Mouse (Mus musculus) bone marrow macrophage, adult 2 months (primary cell): ENCODE measurements at regions not wholly inside any gene's neighbourhood (a gene's known extent, or its start where the extent isn't known, plus 50 kb on each side); places are given as distances from the start of the nearest gene placed in this dataset.

Experiments used
- CTCF ChIP-seq: IDR thresholded peaks from 2 replicates; pipeline ENCODE4 v1.5.1; 2012; ENCODE audit warnings: low read depth, mild to moderate bottlenecking, low read length, moderate library complexity
- POLR2A ChIP-seq: IDR thresholded peaks from 2 replicates; pipeline ENCODE4 v1.6.1; 2012; ENCODE audit warnings: mild to moderate bottlenecking, low read depth, low read length, borderline replicate concordance

DNA sequence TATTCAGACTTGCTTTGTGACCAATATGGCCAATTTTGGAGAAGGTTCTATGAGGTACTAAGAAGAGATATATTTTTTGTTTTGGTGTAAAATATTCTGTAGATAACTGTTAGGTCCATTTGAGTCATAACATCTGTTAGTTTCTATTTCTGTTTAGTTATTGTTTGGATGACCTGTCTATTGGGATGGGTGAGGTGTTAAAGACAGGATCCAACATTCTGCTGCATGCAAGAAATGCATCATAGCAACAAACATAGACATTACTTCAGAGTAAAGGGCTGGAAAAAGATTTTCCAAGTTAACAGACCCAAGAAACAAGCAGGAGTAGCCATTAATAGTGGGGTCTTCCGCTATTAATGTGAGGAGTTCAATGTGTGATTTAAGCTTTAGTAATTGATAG, 165.0 kb downstream of the Cth start:
- TF ChIP-seq CTCF (no peak), POLR2A (no peak)
